Mouse (Mus musculus) myocyte (in vitro differentiated cells): ENCODE measurements around the gene Trim41.

Source experiments
- CEBPB ChIP-seq: IDR thresholded peaks from 2 replicates; pipeline ENCODE4 v1.6.1; 2011; ENCODE audit warnings: mild to moderate bottlenecking, moderate library complexity; ENCODE audit not compliant: poor library complexity, insufficient read depth, severe bottlenecking
- MAX ChIP-seq: IDR thresholded peaks from one replicate; pipeline ENCODE4 v1.6.1; 2011; ENCODE audit warnings: low read depth, mild to moderate bottlenecking, control low read depth
- POLR2A ChIP-seq: IDR thresholded peaks from one replicate; pipeline ENCODE4 v1.6.1; 2011; ENCODE audit warnings: low read depth, mild to moderate bottlenecking, control low read depth, moderate library complexity; ENCODE audit not compliant: insufficient read length
- POLR2AphosphoS2 ChIP-seq: IDR thresholded peaks from one replicate; pipeline ENCODE4 v1.6.1; 2011; ENCODE audit warnings: low read depth, control low read depth; ENCODE audit not compliant: insufficient read length
- SRF ChIP-seq: IDR thresholded peaks from one replicate; pipeline ENCODE4 v1.6.1; 2011; ENCODE audit warnings: low read depth; ENCODE audit not compliant: control insufficient read depth, insufficient read length
- TCF12 ChIP-seq: IDR thresholded peaks from one replicate; pipeline ENCODE4 v1.6.1; 2011; ENCODE audit warnings: mild to moderate bottlenecking, control low read depth; ENCODE audit not compliant: poor library complexity, insufficient read depth, severe bottlenecking
- TCF3 ChIP-seq: IDR thresholded peaks from one replicate; pipeline ENCODE4 v1.6.1; 2011; ENCODE audit warnings: low read depth, control low read depth; ENCODE audit not compliant: insufficient read length

- no peak for TF ChIP-seq POLR2A
- TF ChIP-seq SRF, result no peak
- 0 out of 2 replicates have a peak, but pooled peaks have one; percentile 24 for TF ChIP-seq CEBPB
- TF ChIP-seq POLR2AphosphoS2, result no peak
- no peak for TF ChIP-seq MAX
- TF ChIP-seq TCF12, result no peak
- no peak for TF ChIP-seq TCF3
Observed at GRCm38 (mm10) chr11:48820308-48820674, 3.1 kb upstream of the Trim41 start.
